Mouse (Mus musculus): Measurements from ENCODE around the gene Samd4.
A peak's percentile ranks its signal among the peaks of the same experiment; 100 is the strongest.

Samd4 gene

DNA sequence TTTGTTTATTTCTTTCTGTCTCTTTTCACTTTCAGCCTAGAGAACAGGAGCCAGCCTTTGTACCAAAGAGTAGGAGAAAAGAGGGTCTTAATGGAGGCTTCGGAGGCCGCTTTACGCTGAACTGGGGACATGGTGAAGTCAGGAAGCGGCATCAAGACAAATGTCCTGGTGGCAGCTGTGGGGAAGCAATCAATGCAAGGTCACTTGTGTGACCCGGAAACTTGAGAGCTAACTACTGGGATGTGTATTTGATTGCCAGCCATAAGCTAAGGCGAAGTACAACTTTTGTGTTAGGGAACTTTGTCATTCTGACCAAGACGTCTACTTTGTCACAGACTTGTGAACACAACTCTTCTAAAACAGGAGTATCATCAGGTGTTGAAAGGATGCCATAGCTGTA lies 73.5 kb downstream of the Samd4 start:
- DNase-seq: no peak

DNA sequence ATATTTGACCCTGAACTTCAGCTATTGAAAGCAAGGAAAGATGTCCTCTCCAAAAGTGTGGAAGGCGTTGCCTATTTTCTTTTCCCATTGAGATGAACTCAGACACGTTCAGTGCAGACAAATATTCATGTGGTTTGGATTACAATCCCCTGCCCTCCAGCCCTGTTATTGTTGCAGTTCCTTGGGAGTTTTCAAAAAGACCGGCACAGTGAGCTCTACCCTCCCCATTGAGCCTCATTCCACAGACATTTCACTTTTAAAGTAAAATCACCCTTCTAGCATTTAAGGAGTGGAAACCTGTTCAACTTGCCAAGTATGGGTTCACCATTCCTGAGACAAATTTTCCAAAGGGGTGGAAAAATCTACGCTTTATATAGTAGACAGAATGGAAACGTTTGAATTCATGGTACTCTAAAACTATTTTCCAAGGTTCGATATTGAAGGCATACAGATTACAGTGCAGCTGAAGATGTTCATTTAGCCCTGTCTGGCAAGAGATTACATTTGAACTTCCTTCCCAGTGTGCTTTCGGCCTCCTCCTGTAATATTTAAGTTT lies 76.6 kb downstream of the Samd4 start:
- no peak for DNase-seq

DNA sequence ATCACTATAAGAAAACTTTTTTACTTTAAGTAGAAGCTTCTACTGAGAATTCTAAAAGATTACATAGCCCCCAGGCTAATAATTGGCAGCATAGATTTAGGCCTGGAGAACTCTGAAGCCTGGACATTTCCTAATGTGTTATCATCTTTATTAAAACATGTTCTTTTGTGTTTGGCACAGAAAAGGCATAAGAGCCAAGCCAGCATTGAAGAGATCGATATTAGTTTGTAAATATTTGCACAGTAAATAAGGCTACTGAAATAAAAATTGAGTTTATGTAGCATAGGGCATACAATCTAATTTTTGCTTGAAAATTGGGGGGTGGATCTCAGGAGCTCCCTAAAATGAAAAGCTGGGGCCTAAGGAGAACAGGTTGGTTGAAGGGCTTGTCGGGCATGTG lies 77.2 kb downstream of the Samd4 start:
- DNase-seq: no peak

DNA sequence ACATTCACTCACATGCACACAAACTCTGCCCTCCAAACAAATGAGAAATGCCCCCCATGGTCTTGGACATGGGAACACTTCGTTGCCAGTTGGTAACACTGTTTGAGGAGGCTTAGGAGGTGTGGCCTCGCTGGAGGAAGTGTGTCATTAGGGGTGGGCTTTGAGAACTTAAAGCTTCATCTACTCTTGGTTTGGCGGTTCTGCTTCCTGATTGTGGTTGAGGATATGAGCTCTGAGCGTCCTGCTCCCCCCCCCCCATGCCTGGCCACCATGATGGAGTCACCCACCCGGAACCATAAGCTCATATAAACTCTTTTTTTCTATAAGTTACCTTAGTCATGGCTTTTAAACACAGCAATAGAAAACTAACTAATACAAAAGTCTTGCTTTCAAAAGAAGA lies 80.2 kb downstream of the Samd4 start:
- no peak for DNase-seq

DNA sequence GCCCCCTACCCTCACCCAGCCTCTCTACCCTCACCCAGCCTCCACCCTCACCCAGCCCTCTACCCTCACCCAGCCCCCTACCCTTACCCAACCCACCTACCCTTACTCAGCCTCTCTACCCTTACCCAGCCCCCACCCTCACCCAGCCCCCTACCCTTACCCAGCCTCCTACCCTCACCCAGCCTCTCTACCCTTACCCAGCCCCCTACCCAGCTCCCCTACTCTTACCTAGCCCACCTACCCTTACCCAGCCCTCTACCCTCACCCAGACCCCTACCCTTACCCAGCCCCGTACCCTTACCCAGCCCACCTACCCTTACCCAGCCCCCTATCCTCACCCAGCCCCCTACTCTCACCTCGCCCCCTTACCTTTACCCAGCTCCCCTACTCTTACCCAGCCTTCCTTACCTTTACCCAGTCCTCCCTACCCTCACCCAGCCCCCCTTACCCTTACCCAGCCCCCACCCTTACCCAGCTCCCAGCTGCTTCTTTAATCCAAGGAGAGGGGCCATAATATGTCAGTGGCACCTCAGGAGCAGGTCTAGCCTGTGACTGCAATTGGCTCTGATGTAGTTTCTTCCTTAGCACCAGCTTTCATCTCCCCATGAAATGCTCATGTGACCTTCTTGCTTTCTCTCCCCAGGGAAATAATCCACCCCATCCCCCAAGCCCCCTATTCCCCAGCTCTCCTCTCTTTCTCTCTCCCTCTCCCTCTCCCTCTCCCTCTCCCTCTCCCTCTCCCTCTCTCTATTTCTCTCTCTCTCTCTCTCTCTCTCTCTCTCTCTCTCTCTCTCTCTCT lies 81.6 kb downstream of the Samd4 start:
- DNase-seq: no peak

DNA sequence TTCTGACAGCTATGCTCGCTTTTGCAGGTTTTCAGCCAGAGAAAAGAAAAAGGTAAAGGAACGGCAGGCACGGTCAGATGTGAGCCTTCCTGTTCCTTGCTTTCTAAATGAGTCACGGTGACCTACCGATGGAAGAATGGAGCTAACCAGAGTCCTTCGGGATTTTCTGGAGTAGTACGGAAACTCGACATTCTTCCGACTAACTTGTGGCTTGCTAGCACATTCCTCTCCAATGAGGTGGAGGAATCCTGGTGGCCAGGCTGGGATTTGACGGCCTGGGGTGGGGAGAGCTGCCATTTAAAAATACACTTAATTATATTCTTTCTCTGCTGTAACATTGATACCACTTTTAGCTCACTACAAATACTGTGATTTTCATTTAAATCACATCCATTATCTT lies 83.6 kb downstream of the Samd4 start:
- DNase-seq: peak; percentile 54

DNA sequence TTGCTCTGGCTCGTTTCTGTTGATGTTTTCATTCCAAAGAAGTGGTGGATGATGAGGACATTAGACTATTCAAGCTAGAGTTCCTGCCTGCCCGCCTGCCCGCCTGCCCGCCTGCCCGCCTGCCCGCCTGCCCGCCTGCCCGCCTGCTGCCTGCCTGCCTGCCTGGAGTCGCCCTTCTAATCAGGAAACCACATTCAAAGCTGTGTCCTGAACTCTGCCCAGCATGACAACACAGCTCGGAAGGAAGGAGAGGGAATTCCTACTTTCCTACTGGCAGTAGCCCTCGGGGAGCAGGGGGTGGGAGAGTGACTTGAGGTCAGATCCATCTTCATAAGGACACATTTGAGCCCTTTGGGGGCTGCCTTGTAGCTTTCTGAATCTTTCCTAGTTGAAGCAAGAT lies 85.4 kb downstream of the Samd4 start:
- peak; percentile 50 for DNase-seq

DNA sequence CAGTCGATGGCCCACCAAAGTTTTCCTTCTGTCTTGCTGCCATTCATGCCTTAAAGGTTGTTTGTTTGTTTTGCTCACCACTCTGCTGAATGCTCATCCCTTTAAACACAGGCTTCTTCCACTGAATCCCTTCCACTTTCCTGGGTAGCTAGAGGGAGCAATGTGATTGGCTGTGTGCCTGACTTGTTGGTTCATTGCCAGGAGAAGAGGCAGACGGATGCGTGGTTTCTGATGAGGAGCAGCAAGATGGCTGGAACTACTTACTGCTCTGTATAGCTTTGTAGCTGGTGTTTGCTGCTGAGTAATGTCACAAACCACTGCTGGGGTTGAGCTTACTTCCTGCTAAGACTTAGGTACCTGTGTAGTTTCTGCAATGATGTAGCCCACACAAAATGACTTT lies 88.0 kb downstream of the Samd4 start:
- peak; percentile 36 for DNase-seq

DNA sequence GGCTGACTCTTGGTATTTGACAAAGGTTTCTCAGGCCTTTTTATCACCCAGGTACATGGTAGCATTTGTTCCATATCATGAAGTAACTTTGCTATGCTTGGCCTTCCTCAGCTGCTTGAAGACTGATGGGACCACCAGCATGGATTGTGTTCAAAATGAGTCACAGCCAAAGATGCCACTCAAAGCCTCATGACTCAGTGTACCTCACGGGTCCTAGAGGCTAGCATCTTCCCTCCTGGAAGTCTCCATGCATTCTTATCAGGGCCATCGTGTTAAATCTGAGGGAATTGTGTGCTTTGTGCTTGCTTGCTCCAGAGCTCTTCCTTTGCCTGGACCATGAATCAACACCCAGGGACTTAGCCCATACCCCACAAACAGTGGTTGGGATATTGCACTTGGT lies 89.1 kb downstream of the Samd4 start:
- DNase-seq: no peak

DNA sequence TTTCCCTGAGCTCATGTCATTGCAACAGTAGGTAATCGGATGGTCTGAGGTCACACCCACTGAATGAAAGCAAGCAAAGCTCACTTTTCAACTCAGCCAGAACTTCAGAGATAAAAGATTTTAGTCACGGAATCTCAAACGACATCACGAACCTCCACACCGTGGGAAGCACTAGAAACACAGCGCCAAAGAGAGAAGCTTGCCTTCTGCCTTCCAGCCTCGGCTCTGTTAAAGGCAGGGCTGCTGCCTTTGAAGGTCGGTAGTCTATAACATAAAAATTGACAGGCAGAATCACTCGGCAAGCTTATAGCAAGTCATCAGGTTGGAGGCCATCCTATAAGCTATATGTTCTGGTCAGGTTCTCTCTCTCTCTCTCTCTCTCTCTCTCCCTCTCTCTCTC lies 92.2 kb downstream of the Samd4 start:
- no peak for DNase-seq

DNA sequence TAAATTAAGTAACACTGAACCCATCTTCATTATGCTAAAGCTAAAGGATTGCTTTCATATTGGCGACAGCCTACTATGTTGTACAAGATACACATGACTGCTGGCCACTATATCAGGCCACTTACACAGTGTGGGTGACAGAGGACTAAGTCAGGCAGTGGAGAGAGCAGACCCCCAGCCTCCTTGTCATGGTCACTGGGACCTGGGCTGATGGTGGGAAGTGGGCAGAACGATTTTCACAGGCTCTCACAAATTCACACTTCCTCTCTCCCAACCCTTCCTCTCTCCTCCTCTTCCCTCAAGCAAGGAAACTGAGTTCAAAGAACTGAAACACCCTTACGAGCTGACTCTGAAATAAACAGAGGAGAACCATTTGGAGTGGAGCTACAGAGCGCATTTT lies 93.3 kb downstream of the Samd4 start:
- no peak for DNase-seq

DNA sequence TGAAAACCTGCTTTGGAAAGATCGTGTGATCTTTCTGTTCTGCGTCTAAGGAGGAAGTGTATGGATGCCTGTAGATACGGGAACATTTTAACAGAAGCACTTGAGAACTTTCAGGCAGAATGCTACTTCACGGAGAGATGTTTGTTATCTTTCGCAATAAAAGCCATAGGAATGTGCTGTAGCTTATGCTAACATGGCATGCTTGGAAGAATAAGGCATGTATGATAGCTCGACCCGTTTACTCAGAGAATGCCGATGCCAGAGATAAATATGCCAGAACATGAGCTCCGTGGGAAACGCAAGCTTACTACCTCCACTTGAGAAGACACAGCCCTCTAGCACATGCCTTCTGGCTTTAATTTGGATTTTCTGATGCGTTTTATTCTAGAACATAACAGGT lies 94.1 kb downstream of the Samd4 start:
- DNase-seq: no peak

DNA sequence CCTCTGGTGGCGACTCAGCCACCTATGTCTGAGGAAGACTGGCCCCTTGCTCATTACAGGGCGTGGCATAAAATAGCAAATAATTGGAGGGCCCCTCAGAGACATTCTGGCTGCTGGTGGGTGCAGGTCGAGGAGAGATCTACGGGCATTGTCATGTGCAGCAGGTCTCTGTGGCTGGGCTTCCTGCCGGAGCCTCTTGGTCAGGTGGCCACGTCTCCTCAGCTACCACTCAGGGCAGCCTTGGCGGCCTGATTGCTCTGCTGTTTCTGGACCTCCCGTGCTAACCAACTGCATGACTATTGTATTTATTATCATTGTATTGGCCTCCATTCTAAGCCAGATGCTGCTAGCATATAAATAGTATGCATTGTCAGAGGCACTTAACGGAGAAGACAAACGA lies 95.0 kb downstream of the Samd4 start:
- no peak for DNase-seq

DNA sequence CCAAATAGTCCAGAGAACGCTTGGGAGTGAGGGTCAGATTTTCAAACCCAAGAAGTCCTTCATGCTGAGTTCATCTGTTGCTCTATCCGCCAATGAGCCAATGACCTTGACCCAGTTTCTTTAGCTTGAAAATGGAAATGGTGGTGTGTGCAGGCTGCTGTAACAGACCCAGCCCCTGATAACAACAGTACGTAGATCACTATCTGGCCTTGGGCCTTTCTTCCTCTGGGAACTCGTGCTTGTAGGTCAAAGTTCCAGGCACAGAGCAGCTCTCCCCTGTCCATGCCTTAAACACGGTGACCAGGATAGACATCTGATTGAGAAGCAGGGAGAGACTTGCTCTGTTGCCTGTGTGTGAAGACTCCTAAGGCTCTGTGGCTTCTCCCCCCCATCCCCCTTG lies 96.5 kb downstream of the Samd4 start:
- DNase-seq: no peak

DNA sequence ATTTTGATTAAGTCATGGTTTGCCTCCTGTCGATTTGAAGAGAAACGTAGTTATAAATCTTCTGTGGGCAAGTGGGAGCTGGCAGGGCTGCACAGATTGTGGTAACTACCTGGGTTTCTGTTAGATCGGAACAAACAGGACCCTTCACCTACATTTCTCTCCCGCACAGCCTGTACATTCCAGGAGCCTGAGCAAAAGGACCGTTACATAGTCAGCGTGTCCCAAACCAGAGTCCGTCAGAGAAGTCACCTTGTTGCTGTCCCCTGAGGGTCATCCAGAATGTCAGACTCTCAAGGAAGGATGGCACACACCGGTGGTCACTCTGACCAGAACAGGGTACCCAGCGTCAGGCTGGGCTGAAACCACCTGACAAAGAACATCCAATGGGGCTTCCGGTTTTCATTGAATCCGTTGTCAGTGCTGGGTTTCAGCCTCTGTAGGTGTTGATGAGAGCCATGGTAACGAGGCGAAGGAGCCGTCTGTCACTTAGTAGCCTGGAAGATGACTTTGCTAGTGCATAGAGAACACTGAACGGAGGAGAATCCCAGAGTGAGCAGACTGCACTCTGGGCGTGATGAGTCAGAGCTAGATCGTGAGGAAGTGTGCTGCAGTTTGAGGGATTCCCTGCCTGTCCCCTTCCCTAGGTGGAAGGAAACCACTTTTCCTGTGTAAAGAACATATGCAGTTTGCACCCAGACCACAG lies 98.2 kb downstream of the Samd4 start:
- DNase-seq: no peak

DNA sequence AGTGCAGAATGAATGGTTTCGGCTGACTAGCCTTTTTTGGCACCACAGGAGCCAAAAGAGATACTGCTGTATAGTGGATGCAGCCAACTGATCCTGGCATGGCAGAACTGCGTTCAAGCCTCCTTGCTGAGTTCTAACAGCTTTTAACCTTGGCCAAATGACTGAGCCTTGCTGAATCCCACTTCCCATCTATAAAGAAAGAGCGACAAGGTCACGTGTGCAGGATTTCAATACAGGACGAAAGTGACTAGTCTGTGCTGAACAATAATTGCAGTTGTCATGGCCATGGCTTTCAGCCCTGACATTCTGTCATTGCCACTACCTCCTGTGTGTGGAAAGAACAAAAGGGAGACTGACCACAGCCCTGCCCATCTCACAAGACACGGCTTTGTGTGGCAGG lies 99.5 kb downstream of the Samd4 start:
- DNase-seq: no peak

DNA sequence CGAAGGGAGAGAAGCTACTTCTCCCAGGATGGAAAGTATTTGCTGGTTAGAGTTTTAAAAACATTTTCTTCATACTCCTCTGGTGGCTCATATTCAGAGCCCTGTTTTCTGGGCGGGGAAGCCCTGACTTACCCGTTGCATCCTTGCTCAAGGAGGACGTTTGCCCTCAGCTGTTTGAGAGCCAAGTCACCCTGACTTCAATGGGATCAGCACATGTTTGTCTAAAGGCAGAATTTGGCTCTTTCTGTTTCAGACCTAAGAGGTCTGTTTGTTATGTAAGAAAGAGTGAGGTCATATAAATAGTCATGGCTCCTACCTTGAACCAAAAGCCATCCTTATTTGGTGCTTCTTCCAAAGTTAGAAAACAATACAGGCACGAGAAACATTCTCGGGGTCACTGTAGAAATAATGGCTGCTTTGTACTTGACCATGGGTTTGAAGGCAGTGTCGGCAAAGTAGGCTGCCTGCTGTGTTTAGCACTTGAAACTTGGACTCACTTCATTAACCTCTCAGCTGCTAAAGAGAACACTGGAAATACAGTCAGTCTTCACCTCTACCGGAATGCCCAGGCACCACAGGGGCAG lies 102.0 kb downstream of the Samd4 start:
- no peak for DNase-seq

DNA sequence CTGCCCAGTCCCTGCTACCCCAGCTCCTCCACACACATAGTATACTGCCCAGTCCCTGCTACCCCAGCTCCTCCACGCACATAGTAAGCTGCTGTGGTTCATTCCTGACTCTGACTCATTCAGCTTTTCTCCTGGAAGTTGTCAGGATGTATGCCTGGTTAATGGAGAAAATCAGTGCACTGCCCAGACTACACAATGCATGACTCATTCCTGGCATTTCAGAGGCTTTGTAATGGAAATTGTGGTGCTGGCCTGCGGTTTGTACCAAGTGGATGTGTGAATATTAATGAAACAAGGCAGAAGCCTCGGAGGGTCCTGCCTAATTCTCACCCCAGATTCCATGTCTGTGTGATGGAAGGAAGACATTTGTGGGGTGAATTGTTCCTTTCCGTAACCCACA lies 107.0 kb downstream of the Samd4 start:
- no peak for DNase-seq

DNA sequence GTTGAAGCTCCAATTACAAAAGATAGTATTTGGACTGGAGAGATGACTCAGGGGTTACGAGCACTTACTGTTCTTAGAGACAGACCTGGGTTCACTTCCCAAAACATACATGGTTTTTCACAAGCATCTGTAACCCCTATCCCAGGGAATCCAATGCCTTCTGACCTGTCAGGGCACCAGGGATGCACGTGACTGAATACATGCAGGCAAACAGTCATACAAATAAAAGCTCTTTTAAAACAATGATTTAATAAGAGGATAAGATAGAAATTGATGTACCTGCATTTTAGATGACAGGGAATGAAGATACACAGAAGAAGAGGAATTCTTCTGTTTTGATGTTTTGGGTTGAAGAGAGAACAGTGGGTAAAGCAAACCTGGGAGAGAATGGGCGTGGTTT lies 107.8 kb downstream of the Samd4 start:
- no peak for DNase-seq

DNA sequence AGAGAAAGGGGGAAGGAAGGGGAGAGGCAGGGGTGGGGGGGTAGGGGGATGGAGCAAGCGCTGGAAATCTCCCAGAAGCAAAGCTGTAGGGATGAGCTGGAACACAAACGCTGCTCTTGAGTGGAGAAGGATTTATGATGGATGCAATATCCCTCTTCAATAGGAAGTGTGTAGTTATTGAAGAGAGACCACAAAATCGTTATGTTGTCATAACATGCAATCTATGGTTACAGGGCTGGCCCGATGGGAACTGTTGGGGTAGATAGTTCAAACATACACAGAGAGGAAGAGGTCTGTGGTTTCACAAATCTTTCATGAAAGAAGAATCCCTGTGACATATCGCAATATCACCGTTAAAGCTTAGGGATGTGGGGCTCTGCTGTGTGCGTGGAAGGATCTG lies 112.0 kb downstream of the Samd4 start:
- DNase-seq: no peak

DNA sequence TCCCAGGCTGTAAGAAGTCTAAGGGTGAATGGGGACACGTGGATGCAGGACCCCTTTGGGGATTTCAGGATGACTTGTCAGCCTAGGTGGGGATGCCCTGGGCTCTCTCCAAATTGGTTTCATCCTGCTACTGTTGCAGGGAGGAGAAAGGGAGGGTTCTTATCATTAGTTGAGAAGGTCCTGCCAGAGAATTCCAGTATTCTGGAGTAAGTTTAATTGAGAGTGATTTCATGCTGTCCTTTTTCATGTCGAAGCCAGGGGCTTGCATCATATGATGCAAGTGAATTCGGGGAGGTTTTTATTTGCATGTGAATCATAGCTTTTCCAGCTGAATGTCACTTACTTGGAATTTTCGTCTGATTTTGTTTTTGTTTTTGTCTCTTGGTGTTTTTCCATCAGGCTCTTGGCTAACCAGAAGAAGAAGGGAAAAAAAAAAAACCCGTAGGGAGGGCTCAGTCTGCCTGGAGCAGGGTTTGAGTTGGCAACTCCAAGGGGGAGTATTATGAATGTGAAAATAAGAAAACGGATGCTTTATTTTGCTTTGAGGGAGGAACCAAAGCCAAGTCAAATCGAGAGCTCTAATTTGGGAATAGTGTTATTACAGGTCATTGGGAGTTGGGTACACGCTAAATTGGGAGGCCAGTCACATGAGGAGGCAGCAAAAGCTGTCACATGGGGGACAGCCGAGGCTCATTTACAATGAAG lies 116.8 kb downstream of the Samd4 start:
- DNase-seq: peak; percentile 37

DNA sequence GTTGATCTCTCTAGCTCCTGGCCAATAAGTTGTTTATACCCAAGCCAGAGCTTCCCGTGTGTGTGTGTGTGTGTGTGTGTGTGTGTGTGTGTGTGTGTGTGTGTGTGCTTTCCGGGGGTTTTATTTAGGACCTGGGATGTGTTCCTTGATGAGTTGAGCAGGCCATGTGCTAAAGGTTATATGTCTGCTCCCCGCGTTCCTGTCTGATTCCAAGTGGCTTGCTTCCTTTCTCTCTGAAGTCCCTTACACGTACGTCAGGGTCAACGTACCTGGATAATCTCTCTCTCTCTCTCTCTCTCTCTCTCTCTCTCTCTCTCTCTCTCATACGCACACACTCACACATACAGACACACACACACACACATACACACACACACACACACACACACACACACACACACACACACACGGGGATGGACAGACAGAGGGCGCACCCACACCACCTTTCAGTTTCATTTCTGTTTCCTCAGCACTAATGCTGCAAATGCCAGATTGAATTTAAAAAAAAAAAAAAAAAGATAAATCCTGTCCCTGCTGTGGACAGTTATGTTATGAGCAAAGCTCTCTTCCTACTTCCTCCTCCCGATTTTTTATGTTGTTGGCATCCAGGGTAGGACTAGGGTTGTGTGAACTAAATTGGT lies 117.6 kb downstream of the Samd4 start:
- peak; percentile 34 for DNase-seq
